Mouse (Mus musculus) CH12.LX (cell line): ENCODE measurements around the gene Abcc3. TPM values are rescaled to one million over a fixed set of nuclear protein-coding genes. Genes with fewer than 3 reads are reported as not detected.
A peak's percentile ranks its signal among the peaks of the same experiment; 100 is the strongest.

Source experiments
- DNase-seq: peaks from one replicate; pipeline ENCODE4 v3.0.0-alpha.2; 2013; ENCODE audit errors: extremely low read depth
- H3K27ac ChIP-seq: 2 replicates; pipeline ENCODE4 v1.5.1; 2012; ENCODE audit warnings: low read depth, mild to moderate bottlenecking, control low read depth, moderate library complexity; ENCODE audit not compliant: insufficient read depth
- H3K27me3 ChIP-seq: replicated peaks from 2 replicates; pipeline ENCODE3; 2012; ENCODE audit warnings: inconsistent platforms
- H3K36me3 ChIP-seq, 2 experiments: replicated peaks in 1 of 2; 2 replicates each; pipeline versions ENCODE3 to v1.6.1; 2012; ENCODE audit warnings: inconsistent platforms in 1 of 2, low read length in 1 of 2, mild to moderate bottlenecking in 1 of 2, mixed read lengths in 1 of 2, moderate library complexity in 1 of 2; ENCODE audit not compliant: control insufficient read depth in 1 of 2, insufficient read depth in 1 of 2
- H3K4me1 ChIP-seq, 2 experiments: 2 replicates each; pipeline ENCODE4 v1.6.1; 2012; ENCODE audit warnings: inconsistent platforms in 1 of 2, moderate library complexity in 1 of 2; ENCODE audit not compliant: insufficient read depth in 2 of 2, control insufficient read depth in 1 of 2
- H3K4me2 ChIP-seq: 2 replicates; pipeline ENCODE4 v1.6.1; 2012; ENCODE audit warnings: low read depth, mild to moderate bottlenecking, control low read depth; ENCODE audit not compliant: poor library complexity, insufficient read depth, severe bottlenecking
- H3K4me3 ChIP-seq, 3 experiments: fragments of 150-350 bp in 1 of 3; sonication (generic) in 1 of 3; replicated peaks in 1 of 3; 2 replicates each; pipeline versions ENCODE3 to v1.5.1; 2011 to 2012; ENCODE audit warnings: low read depth in 2 of 3, low read length in 2 of 3, mild to moderate bottlenecking in 2 of 3, moderate library complexity in 2 of 3, control low read depth in 1 of 3, improper control_type of control experiment in 1 of 3, inconsistent platforms in 1 of 3, mixed read lengths in 1 of 3; ENCODE audit not compliant: poor library complexity in 1 of 3
- H3K79me2 ChIP-seq: replicated peaks from 2 replicates; pipeline ENCODE4 v1.6.1; 2012; ENCODE audit warnings: mild to moderate bottlenecking, moderate library complexity; ENCODE audit not compliant: control insufficient read depth, poor library complexity, insufficient read depth, severe bottlenecking; ENCODE audit errors: extremely low read depth
- H3K9ac ChIP-seq: 2 replicates; pipeline ENCODE4 v1.6.1; 2012; ENCODE audit warnings: low read depth, mild to moderate bottlenecking, control low read depth, moderate library complexity; ENCODE audit not compliant: insufficient read depth
- H3K9me3 ChIP-seq: replicated peaks from 2 replicates; pipeline ENCODE3; 2012; ENCODE audit warnings: low read length, inconsistent platforms, mixed read lengths
- BHLHE40 ChIP-seq: IDR thresholded peaks from 2 replicates; pipeline ENCODE4 v1.6.1; 2011; ENCODE audit warnings: mild to moderate bottlenecking, low read depth, low read length, improper control_type of control experiment
- CHD1 ChIP-seq: IDR thresholded peaks from 2 replicates; pipeline ENCODE4 v1.6.1; 2012; ENCODE audit warnings: low read depth, low read length, improper control_type of control experiment, inconsistent platforms
- ELF1 ChIP-seq: IDR thresholded peaks from 2 replicates; pipeline ENCODE4 v1.6.1; 2014; ENCODE audit warnings: low read depth, mild to moderate bottlenecking, inconsistent platforms, low read length, improper control_type of control experiment
- ETS1 ChIP-seq: conservative IDR thresholded peaks from 2 replicates; pipeline ENCODE4 v1.6.1; 2012; ENCODE audit warnings: low read depth, mild to moderate bottlenecking, inconsistent platforms, low read length, improper control_type of control experiment, moderate library complexity
- GABPA ChIP-seq: IDR thresholded peaks from 2 replicates; pipeline ENCODE4 v1.6.1; 2012; ENCODE audit warnings: low read depth, low read length, improper control_type of control experiment, inconsistent platforms; ENCODE audit not compliant: insufficient replicate concordance
- HCFC1 ChIP-seq: IDR thresholded peaks from 2 replicates; pipeline ENCODE4 v1.6.1; 2012; ENCODE audit warnings: low read depth, mild to moderate bottlenecking, inconsistent platforms, low read length, improper control_type of control experiment
- IRF4 ChIP-seq: IDR thresholded peaks from 2 replicates; pipeline ENCODE4 v1.6.1; 2014; ENCODE audit warnings: low read depth, mild to moderate bottlenecking, inconsistent platforms, low read length, improper control_type of control experiment
- JUN ChIP-seq: IDR thresholded peaks from 2 replicates; pipeline ENCODE4 v1.6.1; 2011; ENCODE audit warnings: low read depth, mild to moderate bottlenecking, low read length, improper control_type of control experiment, moderate library complexity; ENCODE audit not compliant: insufficient read depth
- JUND ChIP-seq: conservative IDR thresholded peaks from 2 replicates; pipeline ENCODE4 v1.6.1; 2011; ENCODE audit warnings: low read depth, low read length, improper control_type of control experiment
- KAT2A ChIP-seq: IDR thresholded peaks from 2 replicates; pipeline ENCODE4 v1.6.1; 2012; ENCODE audit warnings: low read length, improper control_type of control experiment, inconsistent platforms; ENCODE audit not compliant: insufficient replicate concordance
- MAFK ChIP-seq: IDR thresholded peaks from 2 replicates; pipeline ENCODE4 v1.6.1; 2011; ENCODE audit warnings: low read length, improper control_type of control experiment; ENCODE audit not compliant: insufficient replicate concordance
- MAZ ChIP-seq: IDR thresholded peaks from 2 replicates; pipeline ENCODE4 v1.6.1; 2012; ENCODE audit warnings: low read depth, mild to moderate bottlenecking, inconsistent platforms, low read length, improper control_type of control experiment, moderate library complexity
- NELFE ChIP-seq: IDR thresholded peaks from 2 replicates; pipeline ENCODE4 v1.6.1; 2011; ENCODE audit warnings: low read depth, low read length, improper control_type of control experiment
- NRF1 ChIP-seq: IDR thresholded peaks from 2 replicates; pipeline ENCODE4 v1.6.1; 2014; ENCODE audit warnings: low read depth, mild to moderate bottlenecking, inconsistent platforms, low read length, improper control_type of control experiment, moderate library complexity
- PAX5 ChIP-seq: IDR thresholded peaks from 2 replicates; pipeline ENCODE4 v1.6.1; 2012; ENCODE audit warnings: low read length, inconsistent platforms, mixed read lengths
- POLR2A ChIP-seq: IDR thresholded peaks from 2 replicates; pipeline ENCODE4 v1.6.1; 2011; ENCODE audit warnings: low read depth, mild to moderate bottlenecking, improper control_type of control experiment, low read length
- RAD21 ChIP-seq: IDR thresholded peaks from 2 replicates; pipeline ENCODE4 v1.6.1; 2011; ENCODE audit warnings: low read depth, mild to moderate bottlenecking, low read length, improper control_type of control experiment, moderate library complexity
- RCOR1 ChIP-seq: conservative IDR thresholded peaks from 2 replicates; pipeline ENCODE4 v1.6.1; 2012; ENCODE audit warnings: low read depth, mild to moderate bottlenecking, inconsistent platforms, low read length, improper control_type of control experiment
- SMC3 ChIP-seq: IDR thresholded peaks from 2 replicates; pipeline ENCODE4 v1.6.1; 2011; ENCODE audit warnings: low read depth, low read length, improper control_type of control experiment
- TBP ChIP-seq: conservative IDR thresholded peaks from 2 replicates; pipeline ENCODE4 v1.6.1; 2011; ENCODE audit warnings: low read depth, low read length, improper control_type of control experiment
- TCF12 ChIP-seq: IDR thresholded peaks from 2 replicates; pipeline ENCODE4 v1.6.1; 2014; ENCODE audit warnings: low read depth, mild to moderate bottlenecking, inconsistent platforms, low read length, improper control_type of control experiment
- UBTF ChIP-seq: IDR thresholded peaks from 2 replicates; pipeline ENCODE4 v1.6.1; 2012; ENCODE audit warnings: low read depth, mild to moderate bottlenecking, inconsistent platforms, low read length, improper control_type of control experiment, moderate library complexity
- USF1 ChIP-seq: IDR thresholded peaks from 2 replicates; pipeline ENCODE4 v1.6.1; 2014; ENCODE audit warnings: low read depth, mild to moderate bottlenecking, inconsistent platforms, low read length, improper control_type of control experiment
- USF2 ChIP-seq: conservative IDR thresholded peaks from 2 replicates; pipeline ENCODE4 v1.6.1; 2011; ENCODE audit warnings: low read depth, low read length, improper control_type of control experiment
- ZC3H11A ChIP-seq: IDR thresholded peaks from 2 replicates; pipeline ENCODE4 v1.6.1; 2012; ENCODE audit warnings: low read depth, mild to moderate bottlenecking, inconsistent platforms, low read length, improper control_type of control experiment
- ZMIZ1 ChIP-seq: IDR thresholded peaks from 2 replicates; pipeline ENCODE4 v1.6.1; 2012; ENCODE audit warnings: low read depth, mild to moderate bottlenecking, inconsistent platforms, low read length, improper control_type of control experiment
- ZNF384 ChIP-seq: IDR thresholded peaks from 2 replicates; pipeline ENCODE4 v1.6.1; 2012; ENCODE audit warnings: low read depth, low read length, improper control_type of control experiment, inconsistent platforms
- dilution Hi-C: fragments of 300-500 bp; cut with MboI; formaldehyde crosslinking; loops from 2 replicates; pipeline ENCODE4 v1.14.3; 2020; ENCODE audit warnings: low sequenced_read_pairs; ENCODE audit not compliant: extremely low pct_unique_long_range_greater_than_20kb, extremely low pct_ligation_motif_present
- in situ Hi-C: fragments of 300-500 bp; cut with MboI; formaldehyde crosslinking; loops from 3 replicates; pipeline ENCODE4 v1.14.3; 2019; ENCODE audit warnings: low sequenced_read_pairs, low pct_ligation_motif_present, low pct_unique_long_range_greater_than_20kb, mixed read lengths
- polyA plus RNA-seq: library from polyadenylated mRNA; unstranded; fragments of >175 nt; gene quantifications from 2 replicates; pipeline ENCODE4 v1.2.1, GENCODE M21; 2012; ENCODE audit warnings: low read depth; ENCODE audit not compliant: insufficient read length
- total RNA-seq, 2 experiments: library from RNA; depleted of rRNA; stranded (reverse); fragments of 300-350 nt in 1 of 2; fragments of >200 nt in 1 of 2; gene quantifications; 2 replicates each; pipeline ENCODE4 v1.2.3; 2012 to 2014

The Abcc3 gene
- total and polyA plus RNA-seq, 3 experiments: 0.21 to 0.66 (median 0.40) TPM

DNA sequence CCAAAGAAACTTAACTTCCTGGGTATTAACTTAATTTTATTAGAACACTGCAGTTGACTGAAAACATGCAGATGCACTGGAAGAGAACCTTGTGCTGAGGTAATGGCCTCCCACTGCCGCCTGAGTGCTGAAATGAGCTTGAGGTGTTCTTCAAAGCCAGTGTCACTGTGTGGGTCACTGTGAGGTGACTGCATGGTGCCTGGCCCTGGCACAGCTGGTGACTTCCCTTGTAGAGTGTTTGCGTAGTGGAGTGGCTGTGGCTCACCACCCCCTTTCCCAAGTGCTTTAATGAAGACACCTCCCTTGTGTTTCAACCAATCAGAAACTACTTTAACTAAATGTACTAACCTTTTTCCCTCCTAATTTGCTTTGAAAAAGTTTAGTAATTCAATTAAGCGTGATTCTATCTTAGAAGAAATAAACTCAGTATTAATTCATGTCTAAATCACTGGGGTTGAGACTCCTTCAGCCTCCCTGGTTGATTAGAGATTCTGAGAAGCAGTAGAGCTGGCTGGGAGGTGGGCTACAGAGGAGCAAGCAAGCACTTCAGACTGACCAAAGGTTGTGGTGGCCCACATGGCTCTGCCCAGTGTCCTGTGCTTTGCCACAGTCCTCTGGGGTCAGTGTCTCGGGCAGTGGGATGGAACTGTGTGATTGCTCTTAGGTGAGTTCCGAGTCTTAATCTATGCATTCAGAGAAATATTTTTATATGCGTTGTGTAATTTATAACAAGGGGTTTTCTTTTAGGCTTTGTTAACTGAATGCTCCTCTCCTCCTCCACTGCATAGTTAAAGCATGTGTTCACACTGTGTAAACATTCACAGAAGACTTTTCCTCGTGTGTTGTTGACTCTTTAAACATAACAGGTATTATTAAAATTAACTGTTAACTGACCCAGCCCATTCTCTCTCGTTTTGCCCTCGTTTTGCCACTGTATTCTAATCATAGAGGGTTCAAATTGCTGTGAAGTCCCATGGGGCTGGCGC, 51.6 kb downstream of the Abcc3 start:
- Histone ChIP-seq H3K9ac (no peak overlapping the region), H3K4me3 (no peak overlapping the region), H3K4me1 (peaks cover 0 to 45% of the 10 kb centered on the region in 2 experiments; a peak in 2 of 4 replicates)
- dilution Hi-C loops: no loop called here
- TF ChIP-seq MAZ: no peak
- TF ChIP-seq ZMIZ1: no peak
- TF ChIP-seq TCF12: no peak
- TF ChIP-seq MAFK: no peak
- no peak for TF ChIP-seq ZNF384
- no peak for TF ChIP-seq PAX5
- TF ChIP-seq NELFE: no peak
- no peak for TF ChIP-seq RCOR1
- TF ChIP-seq POLR2A: no peak
- no peak for TF ChIP-seq KAT2A
- no peak for TF ChIP-seq SMC3
- no peak for TF ChIP-seq ETS1
- TF ChIP-seq, all 38 proteins: peak for 0
- in situ Hi-C loops: no loop called here
- H3K27ac ChIP-seq: no peak overlapping the region
- no peak for DNase-seq
- H3K36me3 ChIP-seq: peaks cover 29 to 56% of the 10 kb centered on the region in 2 experiments
- no peaks in the 10 kb centered on the region for H3K27me3 ChIP-seq
- no peaks in the 10 kb centered on the region for H3K9me3 ChIP-seq
- no peaks in the 10 kb centered on the region for H3K79me2 ChIP-seq
- no peak overlapping the region for H3K4me2 ChIP-seq

DNA sequence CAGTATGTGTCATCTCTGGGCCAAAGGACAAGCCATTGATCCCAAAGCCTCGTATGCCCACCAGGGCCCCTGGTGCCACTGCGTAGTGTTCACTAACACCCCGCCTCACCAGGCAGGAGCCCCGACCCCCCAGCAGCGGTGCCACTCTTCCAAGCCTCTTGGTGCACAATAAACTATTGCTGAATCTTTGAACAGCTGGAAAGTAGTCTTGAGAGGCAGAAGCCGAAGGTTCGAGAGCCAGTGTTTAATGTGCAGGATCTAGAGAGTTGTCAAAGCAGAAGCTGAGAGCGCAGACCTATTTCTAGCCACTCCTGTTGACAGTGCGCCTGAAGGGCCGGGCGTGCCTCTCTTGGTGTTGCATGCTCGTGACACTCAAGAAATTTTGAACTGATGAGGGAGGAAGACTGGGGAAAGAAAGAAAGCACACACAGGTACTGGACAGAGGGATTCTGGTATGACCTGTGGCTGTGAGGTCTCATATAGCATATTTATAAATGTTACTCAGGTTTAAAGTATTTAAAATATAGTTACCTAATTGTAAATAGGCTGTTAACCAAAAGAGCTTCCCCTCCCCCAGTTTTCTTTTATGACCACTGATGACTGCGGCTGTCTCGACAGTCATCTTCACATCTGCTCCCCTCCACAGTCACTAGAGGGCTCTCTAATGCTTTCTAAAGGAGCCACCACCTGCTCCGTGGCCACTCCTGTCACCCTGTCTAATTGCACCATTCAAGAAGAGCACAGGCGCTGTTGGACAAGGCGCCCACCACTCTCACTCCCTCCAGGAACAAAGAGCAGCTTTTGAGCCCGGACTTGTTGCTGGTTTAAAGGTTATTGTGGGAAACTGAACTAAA, 52.8 kb downstream of the Abcc3 start:
- peaks cover 32 to 69% of the 10 kb centered on the region in 2 experiments for H3K36me3 ChIP-seq
- no peaks in the 10 kb centered on the region for H3K79me2 ChIP-seq
- H3K27me3 ChIP-seq: no peaks in the 10 kb centered on the region
- no peak overlapping the region for H3K4me2 ChIP-seq
- peaks cover 0 to 40% of the 10 kb centered on the region in 2 experiments; a peak in 2 of 4 replicates for H3K4me1 ChIP-seq
- H3K4me3 ChIP-seq: no peak overlapping the region
- no peak overlapping the region for H3K9ac ChIP-seq
- in situ Hi-C loops: loop anchor here (5.0 kb wide), 1 partner anchor 142 kb away; no protein-coding TSS in a partner anchor
- DNase-seq: peak; percentile 87
- H3K27ac ChIP-seq: no peak overlapping the region
- dilution Hi-C loops: no loop called here
- H3K9me3 ChIP-seq: no peaks in the 10 kb centered on the region
- TF ChIP-seq HCFC1: no peak
- TF ChIP-seq UBTF: no peak
- no peak for TF ChIP-seq USF2
- no peak for TF ChIP-seq TBP
- TF ChIP-seq RAD21: peak; percentile 98
- peak; percentile 44; the same call in 1 of the 2 replicates for TF ChIP-seq IRF4
- TF ChIP-seq ELF1: 0 out of 2 replicates have a peak, but pooled peaks have one; percentile 18
- TF ChIP-seq JUN: no peak
- TF ChIP-seq ZC3H11A: peak; percentile 93
- no peak for TF ChIP-seq PAX5
- TF ChIP-seq ZNF384: no peak
- no peak for TF ChIP-seq NRF1
- TF ChIP-seq JUND: no peak
- TF ChIP-seq BHLHE40: no peak
- TF ChIP-seq POLR2A: no peak
- TF ChIP-seq MAZ: no peak
- TF ChIP-seq GABPA: no peak
- no peak for TF ChIP-seq RCOR1
- TF ChIP-seq CHD1: no peak
- no peak for TF ChIP-seq ETS1
- no peak for TF ChIP-seq USF1
